Mouse (Mus musculus): ENCODE measurements at regions not wholly inside any gene's neighbourhood (a gene's known extent, or its start where the extent isn't known, plus 50 kb on each side); places are given as distances from the start of the nearest gene placed in this dataset.

DNA sequence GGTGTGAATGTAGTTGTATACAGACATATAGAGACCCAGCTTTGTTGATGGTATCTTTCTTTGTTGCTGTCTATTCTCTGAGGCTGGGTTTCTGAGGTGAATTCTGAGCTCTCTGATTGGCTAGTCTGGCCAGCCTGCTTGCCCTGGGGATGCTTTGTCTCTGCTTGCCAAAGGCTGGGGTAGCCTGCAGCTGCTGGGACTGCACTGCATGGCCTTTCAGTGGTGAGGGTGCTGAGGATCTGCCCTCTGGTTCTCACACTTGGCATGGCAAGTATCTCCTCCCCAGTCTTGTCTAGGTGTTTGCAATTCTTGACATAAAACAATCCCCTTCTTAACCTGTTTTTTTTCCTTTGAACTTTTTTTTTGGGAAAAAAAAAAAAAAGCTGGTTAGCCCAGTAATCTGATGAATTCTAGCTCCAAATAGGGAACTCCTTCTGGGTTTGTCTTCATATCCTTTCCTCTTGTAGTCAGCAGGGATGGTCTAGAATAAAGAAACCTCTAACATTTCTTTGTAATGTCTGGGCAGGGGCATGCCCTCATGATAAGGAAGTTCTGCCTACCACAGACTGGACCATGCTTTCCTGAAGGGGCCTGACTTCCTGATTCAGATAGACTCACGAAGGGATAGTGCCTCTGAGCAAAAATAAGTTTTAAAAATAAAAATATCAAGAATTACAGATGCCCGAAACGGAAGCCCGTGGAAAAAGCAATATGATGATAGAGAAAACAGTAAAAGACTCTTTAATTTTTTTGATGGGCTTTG, 85.4 kb downstream of the Cxcr4 start:
- TF ChIP-seq CTCF (IDR thresholded peaks at IDR 0.05; ENCODE audit: insufficient read depth, low read depth, low read length) (no peak), POLR2A (IDR thresholded peaks at IDR 0.05; ENCODE audit: insufficient read depth, low read depth, low read length) (no peak)
